Mouse (Mus musculus) myocyte (in vitro differentiated cells): ENCODE measurements around the gene Ankrd13b.

Experiments
- MYOD1 ChIP-seq, 3 experiments: IDR thresholded peaks; one replicate each; pipeline ENCODE4 v1.6.1; 2011; ENCODE audit warnings: control low read depth in 2 of 3, low read depth in 2 of 3, mild to moderate bottlenecking in 2 of 3, moderate library complexity in 1 of 3; ENCODE audit not compliant: insufficient read length in 2 of 3, control insufficient read depth in 1 of 3
- MYOG ChIP-seq, 3 experiments: IDR thresholded peaks; one replicate each; pipeline ENCODE4 v1.6.1; 2011; ENCODE audit warnings: control low read depth in 2 of 3, low read depth in 2 of 3, mild to moderate bottlenecking in 2 of 3; ENCODE audit not compliant: insufficient read length in 2 of 3, control insufficient read depth in 1 of 3, insufficient read depth in 1 of 3
- POLR2A ChIP-seq: IDR thresholded peaks from one replicate; pipeline ENCODE4 v1.6.1; 2011; ENCODE audit warnings: low read depth, mild to moderate bottlenecking, control low read depth, moderate library complexity; ENCODE audit not compliant: insufficient read length
- TCF12 ChIP-seq: IDR thresholded peaks from one replicate; pipeline ENCODE4 v1.6.1; 2011; ENCODE audit warnings: mild to moderate bottlenecking, control low read depth; ENCODE audit not compliant: poor library complexity, insufficient read depth, severe bottlenecking
- USF1 ChIP-seq: IDR thresholded peaks from one replicate; pipeline ENCODE4 v1.6.1; 2011; ENCODE audit warnings: low read depth, mild to moderate bottlenecking, control low read depth, moderate library complexity

- TF ChIP-seq POLR2A (peak; percentile 28), TCF12 (no peak), MYOG (IDR thresholded peaks at IDR 0.05; ENCODE audit: control insufficient read depth in 1 of 3, insufficient read depth in 1 of 3, insufficient read length in 2 of 3, low read depth in 2 of 3) (no peak), USF1 (no peak), MYOD1 (IDR thresholded peaks at IDR 0.05; ENCODE audit: control insufficient read depth in 1 of 3, insufficient read length in 2 of 3, low read depth in 2 of 3) (no peak)
Observed at GRCm38 (mm10) chr11:77492911-77493332, 3.4 kb upstream of the Ankrd13b start.
